Mouse (Mus musculus) MEL (cell line): ENCODE results near the gene Shisal2a.

Source experiments
- CTCF ChIP-seq, 3 experiments: IDR thresholded peaks in 2 of 3; conservative IDR thresholded peaks in 1 of 3; 2 replicates each; pipeline ENCODE4 v1.5.1; 2011 to 2012; ENCODE audit warnings: low read length in 3 of 3, low read depth in 2 of 3, mild to moderate bottlenecking in 2 of 3, improper control_type of control experiment in 1 of 3, inconsistent platforms in 1 of 3, mixed read lengths in 1 of 3, moderate library complexity in 1 of 3; ENCODE audit not compliant: control insufficient read depth in 1 of 3, insufficient read depth in 1 of 3, poor library complexity in 1 of 3, severe bottlenecking in 1 of 3
- EP300 ChIP-seq, 2 experiments: IDR thresholded peaks; 2 replicates each; pipeline ENCODE4 v1.6.1; 2011; ENCODE audit warnings: improper control_type of control experiment in 2 of 2, low read length in 2 of 2, low read depth in 1 of 2, mild to moderate bottlenecking in 1 of 2
- GABPA ChIP-seq: IDR thresholded peaks from 2 replicates; pipeline ENCODE4 v1.6.1; 2012; ENCODE audit warnings: low read depth, mild to moderate bottlenecking, inconsistent platforms, low read length, improper control_type of control experiment, moderate library complexity
- GATA1 ChIP-seq: IDR thresholded peaks from 2 replicates; pipeline ENCODE4 v1.6.1; 2011; ENCODE audit warnings: low read depth, low read length, improper control_type of control experiment
- HCFC1 ChIP-seq: IDR thresholded peaks from 2 replicates; pipeline ENCODE4 v1.6.1; 2012; ENCODE audit warnings: low read depth, mild to moderate bottlenecking, inconsistent platforms, low read length, improper control_type of control experiment, moderate library complexity
- MAFK ChIP-seq: IDR thresholded peaks from 2 replicates; pipeline ENCODE4 v1.6.1; 2011; ENCODE audit warnings: low read depth, mild to moderate bottlenecking, low read length, improper control_type of control experiment, borderline replicate concordance
- MEF2A ChIP-seq: IDR thresholded peaks from 2 replicates; pipeline ENCODE4 v1.6.1; 2014; ENCODE audit warnings: low read depth, mild to moderate bottlenecking, inconsistent platforms, low read length, improper control_type of control experiment; ENCODE audit not compliant: poor library complexity, insufficient replicate concordance, severe bottlenecking; ENCODE audit errors: extremely low read depth
- MYC ChIP-seq: IDR thresholded peaks from 2 replicates; pipeline ENCODE4 v1.6.1; 2011; ENCODE audit warnings: low read depth, mild to moderate bottlenecking, low read length, improper control_type of control experiment, moderate library complexity
- POLR2A ChIP-seq, 2 experiments: IDR thresholded peaks; 2 replicates each; pipeline ENCODE4 v1.6.1; 2011 to 2012; ENCODE audit warnings: low read length in 2 of 2, mild to moderate bottlenecking in 2 of 2, control low read depth in 1 of 2, improper control_type of control experiment in 1 of 2, low read depth in 1 of 2, moderate library complexity in 1 of 2; ENCODE audit not compliant: control insufficient read depth in 1 of 2, insufficient read depth in 1 of 2, poor library complexity in 1 of 2
- POLR2AphosphoS2 ChIP-seq: IDR thresholded peaks from 2 replicates; pipeline ENCODE4 v1.6.1; 2011; ENCODE audit warnings: low read length, improper control_type of control experiment
- RAD21 ChIP-seq: IDR thresholded peaks from 2 replicates; pipeline ENCODE4 v1.6.1; 2011; ENCODE audit warnings: mild to moderate bottlenecking, low read depth, low read length, improper control_type of control experiment
- USF1 ChIP-seq: IDR thresholded peaks from 2 replicates; pipeline ENCODE4 v1.6.1; 2014; ENCODE audit warnings: low read depth, mild to moderate bottlenecking, inconsistent platforms, low read length, improper control_type of control experiment, moderate library complexity
- ZKSCAN1 ChIP-seq: IDR thresholded peaks from 2 replicates; pipeline ENCODE4 v1.6.1; 2012; ENCODE audit warnings: low read depth, mild to moderate bottlenecking, inconsistent platforms, low read length, improper control_type of control experiment, moderate library complexity

DNA sequence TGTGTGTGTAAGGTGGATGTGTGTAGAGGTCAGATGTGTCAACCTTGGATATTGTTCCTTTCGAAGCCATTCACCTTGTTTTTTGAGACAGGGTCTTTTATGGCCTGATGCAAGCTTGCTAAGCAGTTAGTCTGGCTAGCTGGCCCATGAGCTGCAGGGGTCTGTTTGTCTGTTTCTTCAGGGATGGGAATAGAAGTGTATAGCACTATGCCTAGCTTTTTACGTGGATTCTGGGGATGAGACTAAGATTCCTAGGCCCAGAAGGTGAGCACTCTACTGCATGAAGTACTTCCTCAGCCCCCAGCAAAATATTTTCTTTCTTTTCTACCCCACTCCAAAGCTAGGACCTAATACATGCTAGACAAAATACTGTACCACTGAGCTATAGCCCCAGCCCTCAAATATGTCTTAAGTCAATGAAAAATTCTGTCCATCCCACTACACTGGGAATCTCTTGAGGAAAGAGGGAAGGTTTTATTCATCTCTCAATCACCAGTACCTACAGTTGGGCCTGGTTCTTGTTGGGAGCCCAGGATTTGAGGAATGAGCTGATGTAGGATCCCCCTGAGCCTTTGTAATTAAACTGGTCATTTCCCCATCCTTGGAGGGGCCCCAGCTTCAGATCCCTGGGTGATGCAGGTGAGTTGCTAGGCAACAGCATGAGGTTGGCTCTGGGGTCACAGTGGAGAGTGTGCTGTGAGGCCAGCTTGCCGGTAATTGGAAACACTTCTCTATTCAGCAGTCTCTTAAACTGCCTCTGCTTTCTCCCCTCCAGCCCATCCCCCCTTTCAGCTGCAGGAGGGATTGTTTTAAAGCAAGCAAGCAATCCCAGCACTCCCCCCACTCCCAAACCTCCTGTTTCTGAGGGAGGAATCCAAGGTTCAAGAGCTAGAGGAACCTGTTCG is 47.8 kb upstream of the Shisal2a start:
- TF ChIP-seq EP300 (IDR thresholded peaks at IDR 0.05; ENCODE audit: low read depth in 1 of 2, low read length in 2 of 2) (no peak), CTCF (IDR thresholded peaks at IDR 0.05 in 2 of 3, conservative IDR thresholded peaks at IDR 0.05 in 1 of 3; ENCODE audit: control insufficient read depth in 1 of 3, insufficient read depth in 1 of 3, low read depth in 2 of 3, low read length in 3 of 3, poor library complexity in 1 of 3, severe bottlenecking in 1 of 3) (no peak), RAD21 (no peak), POLR2AphosphoS2 (no peak), GABPA (no peak), MEF2A (no peak), MYC (no peak), USF1 (no peak), ZKSCAN1 (no peak), POLR2A (IDR thresholded peaks at IDR 0.05; ENCODE audit: control insufficient read depth in 1 of 2, insufficient read depth in 1 of 2, low read depth in 1 of 2, low read length in 2 of 2, poor library complexity in 1 of 2) (no peak), GATA1 (no peak), MAFK (no peak), HCFC1 (no peak)
